Mouse (Mus musculus) macrophage (primary cell): ENCODE data around the gene Eif2s1. TPM values are rescaled to one million over a fixed set of nuclear protein-coding genes. Genes with fewer than 3 reads are reported as not detected.

ENCODE experiments used
- H3K27ac ChIP-seq: fragments of 350-480 bp; formaldehyde crosslinking; 2 replicates; pipeline ENCODE4 v1.9.0; 2021
- H3K36me3 ChIP-seq: fragments of 350-480 bp; formaldehyde crosslinking; 2 replicates; pipeline ENCODE4 v1.9.0; 2021; ENCODE audit errors: inconsistent target
- H3K4me3 ChIP-seq: fragments of 350-480 bp; formaldehyde crosslinking; 2 replicates; pipeline ENCODE4 v1.9.0; 2021; ENCODE audit errors: inconsistent target
- H3K79me2 ChIP-seq: fragments of 350-480 bp; formaldehyde crosslinking; 2 replicates; pipeline ENCODE4 v1.9.0; 2021; ENCODE audit errors: inconsistent target
- WGBS: methylation state at CpG from one replicate; pipeline ENCODE4 v1.1.7; 2026; ENCODE audit warnings: inconsistent platforms; ENCODE audit not compliant: missing documents; 5-methylcytosine and 5-hydroxymethylcytosine counted together
- polyA plus RNA-seq: library from polyadenylated mRNA; stranded (reverse); fragments of 250-400 nt; gene quantifications from 3 replicates; pipeline ENCODE4 v1.2.4, GENCODE M21; 2018; ENCODE audit warnings: inconsistent platforms
- total RNA-seq, 78 experiments: library from RNA; depleted of rRNA; stranded (reverse); fragments of 250-400 nt; gene quantifications; 1 replicate in 9 of 78; 2 replicates in 24 of 78; 3 replicates in 43 of 78; 4 replicates in 2 of 78; pipeline ENCODE4 v1.2.4; 2018; ENCODE audit warnings: inconsistent platforms in 56 of 78

Eif2s1 gene
- 10 to 100 TPM; 14.3 to 61.4 (median 44.4) TPM for total RNA-seq (2018; cell fraction: chromatin; rRNA removed)
- total RNA-seq (2018; cell fraction: cytosol; rRNA removed): 10 to 100 TPM; 41.9 to 86.7 (median 50.9) TPM
- 10 to 100 TPM; 19.0 to 69.1 (median 41.2) TPM for total RNA-seq (2018; cell fraction: nucleus; rRNA removed)
- polyA plus RNA-seq: 56.0 to 93.1 TPM (median 62.6 TPM) in 3 replicates

DNA sequence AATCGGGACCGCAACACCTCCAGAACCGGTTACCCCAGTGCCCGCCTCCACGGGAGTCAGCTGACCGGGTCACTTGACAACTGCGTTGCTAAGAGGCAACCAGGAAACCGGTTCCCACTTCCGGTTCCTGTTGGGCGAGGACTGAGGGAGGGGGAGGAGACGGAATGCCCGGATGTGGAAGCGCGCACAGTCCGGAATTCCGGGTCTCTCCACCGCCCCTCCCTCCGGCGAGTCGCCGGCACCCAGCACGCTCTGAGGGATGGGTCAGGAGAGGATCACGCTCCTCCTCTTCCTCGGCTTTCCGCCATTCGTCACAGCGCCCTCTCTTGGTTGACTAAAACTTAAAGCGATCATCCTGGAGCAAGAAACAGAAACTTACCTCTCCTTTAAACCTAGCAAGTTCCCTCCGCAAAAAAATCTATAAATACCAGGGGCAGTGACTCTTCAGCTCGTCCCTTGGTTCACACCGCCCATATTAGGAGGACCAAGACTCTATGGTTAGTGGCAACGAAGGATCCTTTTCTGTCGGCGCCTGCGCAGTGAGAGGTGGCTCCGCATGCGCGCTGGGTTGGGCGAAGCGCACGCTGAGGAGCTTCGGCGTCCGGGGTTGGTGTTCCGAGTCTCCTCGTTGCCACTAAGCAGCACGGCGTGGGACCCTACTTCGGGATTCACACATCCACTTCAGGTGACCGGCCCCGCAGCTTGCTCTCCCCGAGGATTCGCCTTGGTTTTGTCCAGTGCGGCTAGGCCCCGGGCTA is at the start of gene Eif2s1, which contains the start of gene Atp6v1d:
Gene Eif2s1, plus strand, starts transcription at position 324 of the 758 bp plus-strand sequence.
Gene Atp6v1d, minus strand, starts transcription at position 143 of the 758 bp plus-strand sequence.
- WGBS: under 1% methylated on average over 49 of the region's 55 CpGs
- Histone ChIP-seq H3K79me2 (peaks cover 94% of the 10 kb centered on the region), H3K27ac (peak within 1 kb of the TSS; percentile 97), H3K36me3 (0 out of 2 replicates have a peak, but pooled peaks cover 7% of the 10 kb centered on the region), H3K4me3 (peak within 1 kb of the TSS; percentile 98)

DNA sequence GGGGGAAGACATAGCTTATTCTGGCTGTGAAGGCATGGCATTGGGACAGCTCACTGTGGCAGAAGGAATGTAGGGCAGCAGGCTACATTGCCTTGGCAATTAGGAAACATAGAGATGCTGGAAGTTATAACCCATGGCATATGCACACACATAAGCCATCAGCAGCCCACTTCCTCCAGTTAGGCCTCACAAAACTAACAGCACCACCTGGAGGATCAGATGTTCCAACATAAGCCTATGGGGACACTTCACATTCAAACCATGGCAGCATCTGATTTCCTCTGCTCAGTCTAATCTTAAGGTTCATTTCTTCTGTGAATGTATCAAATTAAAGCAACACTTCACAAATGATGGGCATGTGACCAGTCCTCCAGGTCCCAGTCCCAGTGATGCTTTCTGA is 47.2 kb upstream of the Eif2s1 start:
- Histone ChIP-seq H3K27ac (no peak overlapping the region), H3K4me3 (no peak overlapping the region), H3K36me3 (no peaks in the 10 kb centered on the region), H3K79me2 (no peaks in the 10 kb centered on the region)

DNA sequence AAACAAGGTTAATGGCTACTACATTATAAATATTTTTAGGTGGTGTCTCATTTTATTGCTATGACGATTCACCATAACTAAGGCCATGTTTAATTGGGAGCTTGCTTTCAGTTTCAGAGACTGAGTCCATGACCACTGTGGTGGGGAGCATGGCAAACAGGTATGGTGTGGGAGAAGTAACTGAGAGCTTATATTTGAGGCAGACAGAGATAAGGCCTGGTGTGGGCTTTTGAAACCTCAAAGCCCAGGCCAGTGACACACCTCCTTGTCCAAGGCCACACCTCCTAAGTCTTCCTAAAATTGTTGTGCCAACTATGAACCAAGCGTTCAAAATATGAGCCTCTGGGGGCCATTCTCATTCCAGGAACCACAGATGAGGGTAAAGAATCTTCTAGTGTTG is 27.1 kb upstream of the Eif2s1 start:
- peaks cover 61% of the 10 kb centered on the region for H3K36me3 ChIP-seq
- H3K79me2 ChIP-seq: no peaks in the 10 kb centered on the region
- no peak overlapping the region for H3K4me3 ChIP-seq
- H3K27ac ChIP-seq: no peak overlapping the region
- 96% methylated on average over 2 of the region's 2 CpGs for WGBS

DNA sequence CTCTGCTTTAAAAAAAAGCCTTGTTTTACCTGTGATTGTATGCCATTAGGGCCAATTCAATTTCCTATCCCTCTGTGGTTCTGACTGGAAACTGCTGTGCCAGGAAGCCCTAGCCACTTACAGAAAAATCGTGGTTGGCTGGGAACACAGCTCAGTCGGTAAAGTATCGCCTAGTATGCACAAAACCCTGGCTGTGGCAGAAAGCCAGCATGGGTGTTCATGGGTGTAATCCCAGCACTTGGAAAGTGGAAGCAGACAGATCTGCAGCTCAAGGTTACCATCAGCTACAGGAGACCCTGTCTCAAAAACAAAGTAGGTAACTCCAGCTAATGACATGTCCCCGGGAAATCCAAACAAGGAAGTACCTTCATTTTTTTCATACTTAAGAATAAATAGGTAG is 21.7 kb upstream of the Eif2s1 start:
- H3K36me3 ChIP-seq: peaks cover 86% of the 10 kb centered on the region
- no peak overlapping the region for H3K4me3 ChIP-seq
- WGBS: 62% methylated on average over 4 of the region's 4 CpGs
- H3K79me2 ChIP-seq: no peaks in the 10 kb centered on the region
- H3K27ac ChIP-seq: no peak overlapping the region

DNA sequence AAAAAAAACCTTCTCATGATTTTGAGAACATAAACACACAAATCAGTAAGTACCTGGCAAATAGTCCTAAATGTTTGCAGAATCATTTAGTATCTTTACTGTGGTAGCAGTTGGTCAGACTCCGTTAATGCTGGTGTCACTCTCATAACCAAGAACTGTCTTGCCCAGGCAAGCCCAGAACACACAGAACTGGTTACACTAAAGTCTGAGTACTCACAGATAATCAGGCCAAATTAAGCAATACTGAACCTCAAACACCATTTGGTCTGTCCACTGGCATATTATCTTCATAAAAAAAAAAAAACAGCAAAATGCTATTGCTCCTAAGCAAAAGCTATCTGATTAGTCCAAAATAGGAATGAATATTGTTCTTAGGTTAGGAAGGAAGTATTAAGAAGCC is 19.2 kb upstream of the Eif2s1 start:
- peaks cover 81% of the 10 kb centered on the region for H3K36me3 ChIP-seq
- WGBS: 94% methylated on average over 1 of the region's 1 CpGs

DNA sequence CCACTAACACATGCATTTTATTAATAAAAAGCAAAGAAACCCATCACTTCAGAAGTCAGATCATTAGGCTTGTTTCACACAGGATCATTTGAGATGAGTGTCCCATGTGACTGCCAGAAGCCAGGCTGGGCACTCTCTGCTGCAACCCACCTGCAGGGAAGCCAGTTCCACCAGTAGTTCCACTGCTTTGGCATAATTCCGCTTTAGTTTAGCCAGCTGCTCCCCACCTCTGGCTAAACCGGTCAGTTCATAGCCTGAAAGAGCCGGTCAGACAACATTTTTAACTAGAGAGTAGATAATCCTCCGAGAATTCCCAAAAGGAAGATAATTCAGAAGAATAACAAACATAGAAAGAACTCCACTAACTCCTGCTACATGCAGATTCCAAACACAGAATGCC is 13.4 kb upstream of the Eif2s1 start:
- Histone ChIP-seq H3K36me3 (peaks cover 66% of the 10 kb centered on the region), H3K79me2 (peaks cover 8% of the 10 kb centered on the region; the same call in 1 of the 2 replicates), H3K4me3 (no peak overlapping the region), H3K27ac (no peak overlapping the region)
- WGBS: 98% methylated on average over 4 of the region's 4 CpGs

More for the DNA sequence above, 19.2 kb upstream of the Eif2s1 start:
- Histone ChIP-seq H3K27ac (no peak overlapping the region), H3K4me3 (no peak overlapping the region), H3K79me2 (no peaks in the 10 kb centered on the region)

DNA sequence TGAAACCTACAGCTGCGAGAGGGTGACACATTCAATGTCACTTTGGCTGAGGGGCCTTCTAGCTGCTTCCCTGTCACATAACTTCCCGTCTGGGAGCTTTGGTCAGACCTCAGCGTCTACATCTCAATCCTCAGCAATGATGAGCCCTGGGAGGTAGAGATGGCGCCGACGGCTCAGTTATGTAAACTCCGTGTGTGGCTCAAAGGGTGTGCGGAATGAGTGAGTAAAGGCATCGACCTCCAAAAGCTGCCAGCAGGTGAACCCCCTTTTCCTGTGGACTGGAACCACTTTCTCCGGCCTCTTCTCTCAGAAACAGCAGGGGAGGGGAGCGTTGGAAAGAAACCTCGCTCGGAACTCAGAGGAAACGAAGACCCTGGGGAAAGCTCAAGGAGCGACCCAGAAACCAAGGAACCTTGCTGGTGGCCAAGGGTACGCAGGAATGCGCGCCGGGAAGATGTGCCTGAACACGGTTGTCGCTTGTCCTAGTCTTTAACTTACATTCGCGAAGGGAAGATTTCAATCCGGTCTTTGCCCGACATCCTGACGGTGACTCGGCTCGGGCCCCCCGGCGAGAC is 611 bp upstream of the Eif2s1 start:
- Histone ChIP-seq H3K36me3 (0 out of 2 replicates have a peak, but pooled peaks cover 13% of the 10 kb centered on the region), H3K4me3 (peak overlapping the region; percentile 98), H3K79me2 (peaks cover 94% of the 10 kb centered on the region), H3K27ac (peak overlapping the region; percentile 97)
- WGBS: under 1% methylated on average over 26 of the region's 30 CpGs

DNA sequence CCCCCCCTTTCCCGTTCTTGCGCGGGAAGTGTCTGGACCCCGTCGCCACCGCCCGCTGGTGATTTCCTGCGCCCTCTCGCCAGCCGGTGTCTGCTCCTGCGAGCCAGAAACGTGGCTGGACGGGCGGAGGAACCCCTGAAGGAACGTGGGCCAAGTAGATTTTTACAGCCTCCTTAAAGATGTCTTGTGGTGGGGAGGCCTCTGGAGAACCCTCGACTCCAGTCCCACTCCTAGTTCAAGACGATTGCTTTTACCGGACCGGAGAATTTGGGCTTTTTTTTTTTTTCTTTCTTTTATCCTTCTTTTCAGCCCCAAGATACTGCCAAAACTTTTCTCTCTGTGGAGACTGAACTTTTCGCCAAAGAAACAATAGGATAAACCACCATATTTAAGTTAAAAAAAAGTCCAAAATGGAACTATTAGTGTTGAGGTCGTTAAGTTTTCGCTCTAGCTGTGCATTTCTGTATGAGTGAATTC is 673 bp downstream of the Eif2s1 start:
- Histone ChIP-seq H3K4me3 (peak overlapping the region; percentile 98), H3K79me2 (peaks cover 94% of the 10 kb centered on the region), H3K36me3 (0 out of 2 replicates have a peak, but pooled peaks cover 3% of the 10 kb centered on the region), H3K27ac (peak overlapping the region; percentile 97)
- WGBS: 2% methylated on average over 22 of the region's 22 CpGs

DNA sequence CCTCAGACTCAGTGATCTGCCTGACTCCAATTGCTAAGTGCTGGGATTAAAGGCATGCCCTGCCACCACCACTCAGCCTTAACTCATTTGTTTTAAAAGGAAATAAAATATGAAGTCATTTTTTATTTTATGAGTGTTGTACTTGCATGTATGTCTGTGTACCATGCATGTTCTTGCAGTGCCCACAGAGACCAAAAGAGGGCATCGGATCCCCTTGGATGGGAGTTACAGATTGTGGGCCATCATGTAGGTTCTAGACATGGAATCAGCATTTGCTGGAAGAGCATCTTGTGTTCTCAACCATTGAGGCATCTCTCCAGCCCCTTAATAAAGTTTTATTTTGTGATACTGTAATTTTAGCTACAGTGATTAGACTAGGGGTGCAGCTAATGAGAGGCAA is 3.8 kb downstream of the Eif2s1 start:
- Histone ChIP-seq H3K27ac (no peak overlapping the region), H3K4me3 (no peak overlapping the region), H3K79me2 (peaks cover 91% of the 10 kb centered on the region), H3K36me3 (no peaks in the 10 kb centered on the region)
- WGBS: 80% methylated on average over 1 of the region's 1 CpGs

DNA sequence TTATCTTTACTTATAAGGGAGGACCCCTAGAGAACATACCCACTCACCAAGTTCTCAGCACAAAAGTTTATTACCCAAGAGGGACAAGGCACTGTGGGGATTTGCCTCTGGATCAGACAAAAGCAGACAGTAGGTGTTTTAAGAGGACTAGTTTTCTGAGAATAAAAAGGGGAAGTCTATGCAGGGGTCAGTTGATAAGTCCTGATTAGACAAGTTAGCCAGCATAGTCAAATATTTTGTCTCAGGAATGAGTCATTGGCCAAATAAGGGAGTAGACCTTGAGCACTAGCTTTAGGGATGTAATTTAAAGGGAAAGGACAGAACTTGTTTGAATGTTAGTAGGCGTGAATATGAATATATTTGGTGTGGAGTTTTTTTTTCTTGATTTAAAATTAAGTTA is 6.5 kb downstream of the Eif2s1 start:
- Histone ChIP-seq H3K79me2 (peaks cover 97% of the 10 kb centered on the region), H3K4me3 (no peak overlapping the region), H3K36me3 (peaks cover 11% of the 10 kb centered on the region), H3K27ac (peak overlapping the region; percentile 45)
- WGBS: 40% methylated on average over 1 of the region's 1 CpGs

DNA sequence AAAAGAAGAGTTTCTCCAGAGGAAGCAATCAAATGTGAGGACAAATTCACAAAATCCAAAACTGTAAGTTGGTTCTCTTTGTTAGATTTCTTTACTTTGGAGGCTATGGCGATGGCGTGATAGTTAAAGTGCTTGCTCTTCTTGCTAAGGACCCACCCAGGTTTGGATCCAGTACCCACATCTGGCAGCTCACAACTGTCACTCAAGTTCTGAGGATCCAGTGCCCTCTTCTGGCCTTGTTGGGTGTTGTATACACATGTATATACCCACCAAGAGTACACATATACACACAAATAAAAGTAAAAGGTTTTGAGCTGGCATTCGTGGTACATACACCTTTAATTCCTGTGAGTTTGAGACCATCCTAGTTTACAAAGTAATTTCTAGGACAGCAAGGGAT is 13.0 kb downstream of the Eif2s1 start:
- Histone ChIP-seq H3K79me2 (peaks cover 88% of the 10 kb centered on the region), H3K27ac (no peak overlapping the region), H3K36me3 (peaks cover 70% of the 10 kb centered on the region), H3K4me3 (no peak overlapping the region)
- WGBS: 95% methylated on average over 3 of the region's 3 CpGs

DNA sequence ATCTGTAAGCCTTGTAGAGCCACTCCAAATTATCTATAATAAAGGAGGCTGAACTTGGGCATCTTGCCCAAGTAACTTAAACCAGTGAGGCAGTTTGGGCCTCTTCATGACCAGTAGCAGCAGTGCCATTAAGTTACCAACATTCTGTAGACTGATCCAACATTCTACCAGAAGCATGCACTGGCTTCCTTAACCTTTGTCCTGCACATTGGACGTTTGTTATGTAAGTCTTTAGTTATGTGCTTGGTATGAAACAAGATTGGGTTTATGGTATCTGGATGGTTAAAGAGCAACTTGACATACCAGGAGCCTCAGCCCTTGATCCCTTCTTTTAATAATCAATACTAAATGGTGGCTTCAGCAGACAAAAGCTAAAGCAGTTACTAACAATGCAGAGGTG is 28.4 kb downstream of the Eif2s1 start:
- Histone ChIP-seq H3K27ac (no peak overlapping the region), H3K79me2 (no peaks in the 10 kb centered on the region), H3K36me3 (peaks cover 16% of the 10 kb centered on the region; the same call in 1 of the 2 replicates), H3K4me3 (no peak overlapping the region)
- 88% methylated on average over 1 of the region's 1 CpGs for WGBS

DNA sequence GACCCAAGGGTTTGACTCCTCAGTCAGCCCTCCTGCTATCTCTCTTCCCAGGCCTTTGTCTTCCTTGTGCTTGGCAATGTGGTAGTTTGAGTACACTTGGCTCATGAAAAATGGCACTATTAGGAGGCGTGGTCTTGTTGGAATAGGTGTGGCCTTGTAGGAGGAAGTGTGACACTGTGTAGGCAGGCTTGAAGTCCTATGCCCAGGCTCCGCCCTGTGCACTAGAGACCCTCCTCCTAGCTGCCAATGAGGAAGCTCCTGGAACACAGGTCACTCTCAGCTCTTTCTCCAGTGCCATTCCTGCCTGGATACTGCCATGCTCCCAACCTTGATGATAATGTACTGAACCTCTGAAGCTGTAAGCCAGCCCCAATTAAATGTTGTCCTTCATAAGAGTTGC is 29.5 kb downstream of the Eif2s1 start:
- peaks cover 6% of the 10 kb centered on the region; the same call in 1 of the 2 replicates for H3K36me3 ChIP-seq
- no peaks in the 10 kb centered on the region for H3K79me2 ChIP-seq
- no peak overlapping the region for H3K27ac ChIP-seq
- no peak overlapping the region for H3K4me3 ChIP-seq
- 100% methylated on average over 2 of the region's 2 CpGs for WGBS

DNA sequence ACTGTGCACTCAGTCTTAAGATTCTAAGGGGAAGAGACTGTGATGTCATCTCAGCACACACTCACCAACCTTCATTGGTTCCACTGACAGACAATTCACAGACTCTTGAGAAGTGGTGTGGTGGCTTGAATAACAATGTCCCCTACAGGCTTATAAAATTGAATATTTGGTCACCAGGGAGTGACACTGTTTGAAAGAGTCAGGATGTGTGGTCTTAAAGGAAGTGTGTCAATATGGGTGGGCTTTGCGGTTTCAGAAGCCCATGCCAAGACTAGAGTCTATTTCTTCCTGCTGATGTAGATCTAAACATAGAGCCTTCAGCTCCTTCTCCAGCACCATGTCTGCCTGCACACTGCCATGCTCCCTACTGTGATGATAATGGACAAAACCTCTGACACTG is 36.2 kb downstream of the Eif2s1 start:
- H3K27ac ChIP-seq: no peak overlapping the region
- H3K36me3 ChIP-seq: no peaks in the 10 kb centered on the region
- no peaks in the 10 kb centered on the region for H3K79me2 ChIP-seq
- H3K4me3 ChIP-seq: no peak overlapping the region
- WGBS: 33% methylated on average over 1 of the region's 1 CpGs

DNA sequence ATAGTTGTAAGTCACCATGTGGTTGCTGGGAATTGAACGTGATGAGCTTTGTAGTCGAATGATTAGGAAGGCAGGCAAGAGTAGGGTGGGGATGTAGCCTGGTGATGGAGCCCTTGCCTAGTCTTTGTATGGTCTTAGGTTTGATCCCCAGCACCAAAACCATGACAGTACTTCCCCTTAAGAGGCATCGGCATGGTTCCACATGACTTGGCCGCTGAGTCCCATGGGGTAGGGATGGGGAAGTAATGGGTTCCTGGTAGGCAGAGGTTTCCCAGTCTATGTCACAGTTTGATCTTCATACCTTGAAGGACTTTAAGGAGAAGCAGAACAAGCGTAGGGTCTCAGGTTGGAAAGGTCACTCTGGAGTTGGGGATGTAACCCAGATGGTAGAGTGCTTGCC is 39.8 kb downstream of the Eif2s1 start:
- Histone ChIP-seq H3K79me2 (no peaks in the 10 kb centered on the region), H3K36me3 (no peaks in the 10 kb centered on the region), H3K4me3 (no peak overlapping the region), H3K27ac (no peak overlapping the region)
- WGBS: 65% methylated on average over 5 of the region's 5 CpGs
